Mouse (Mus musculus) liver, postnatal 0 days (tissue): ENCODE data around the gene Ppm1a.

Source experiments
- CTCF ChIP-seq: sonication (generic); IDR thresholded peaks from 2 replicates; pipeline ENCODE4 v1.5.1; 2016; ENCODE audit warnings: antibody characterized with exemption, low read depth
- EP300 ChIP-seq: IDR thresholded peaks from 2 replicates; pipeline ENCODE4 v1.6.1; 2016; ENCODE audit warnings: antibody characterized with exemption, low read depth, mild to moderate bottlenecking

DNA sequence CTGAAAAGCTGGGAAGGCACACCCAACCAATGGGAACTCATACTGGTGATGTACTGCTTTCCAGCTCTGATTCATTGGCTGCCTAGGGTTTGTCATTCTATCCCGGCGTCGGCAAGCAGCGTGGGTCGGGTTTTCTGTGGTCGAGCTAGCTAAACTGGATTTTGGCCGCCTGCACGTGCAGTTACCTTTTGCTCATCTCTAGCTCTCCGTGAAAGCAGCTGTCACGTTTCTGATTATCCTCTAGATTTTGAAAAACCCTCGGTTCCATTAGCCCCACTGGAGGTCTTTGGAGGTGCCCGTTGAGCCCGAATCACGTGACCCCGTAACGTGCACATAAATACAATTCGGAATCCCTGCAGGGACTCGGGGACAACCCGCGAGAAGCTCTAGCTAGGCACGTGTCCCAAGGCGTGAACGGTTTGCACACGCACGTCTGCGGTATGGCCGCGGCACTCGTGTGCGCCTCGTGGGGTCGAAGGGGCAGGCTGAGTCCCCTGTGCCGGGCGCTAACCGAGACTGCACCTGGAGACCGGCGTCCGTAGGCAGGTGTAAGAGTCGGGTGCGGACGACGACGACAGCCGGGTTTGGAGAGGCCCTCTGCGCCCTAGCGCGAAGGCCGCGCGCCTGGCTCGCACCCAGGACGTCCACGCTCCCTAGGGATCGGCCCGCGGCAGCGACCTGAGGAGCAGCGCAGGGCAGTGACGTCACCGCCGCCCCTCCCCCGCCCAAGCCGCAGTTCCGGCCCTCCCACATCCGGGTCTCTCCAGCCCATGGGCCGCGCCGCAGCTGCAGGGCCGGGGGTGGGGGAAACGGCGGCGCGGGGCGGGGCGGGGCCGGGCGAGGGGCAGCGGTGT is 3.3 kb downstream of the Ppm1a start:
- no peak for TF ChIP-seq CTCF
- peak; percentile 14; the same call in 1 of the 2 replicates for TF ChIP-seq EP300
